In genomic region chr6:128598256-128599047, GRCm38 (mm10) we compare ENCODE assay signal across 23 mouse cellular contexts. TPM values are rescaled to one million over a fixed set of nuclear protein-coding genes. Genes with fewer than 3 reads are reported as not detected.
"Had no signal": no experiment of that assay in that cellular context is flagged by ENCODE, and none has a peak within 500 bp of the region (broad histone marks: within the 10 kb centered on the region; RNA-seq: fewer than 3 reads in every experiment).

No protein-coding gene starts in this region.

- DNase-seq: kidney, adult 11 months; kidney, adult 8-10 months; kidney, postnatal 10 days; kidney, postnatal 36 days; liver; lung, adult 2 months; lung, postnatal 14 days; lung, postnatal 4 days; midbrain, embryonic 14.5 days; spleen, adult 18-20 months; thymus, adult 18-20 months; thymus, postnatal 36 days had no signal

- H3K36me3 ChIP-seq: kidney, embryonic 15.5 days; limb, embryonic 10.5 days; limb, embryonic 13.5 days; liver, embryonic 15.5 days; stomach, embryonic 15.5 days had no signal

- H3K27ac ChIP-seq: kidney, embryonic 15.5 days; limb, embryonic 13.5 days; stomach, embryonic 15.5 days had no signal

- H3K4me2 ChIP-seq: liver, embryonic 15.5 days; midbrain, embryonic 11.5 days had no signal

- H3K27me3 ChIP-seq: kidney, embryonic 15.5 days; limb, embryonic 13.5 days; liver, embryonic 15.5 days; stomach, embryonic 15.5 days had no signal

- H3K9me3 ChIP-seq: kidney, embryonic 15.5 days; limb, embryonic 10.5 days; limb, embryonic 13.5 days; liver, embryonic 15.5 days; stomach, embryonic 15.5 days had no signal

- H3K4me1 ChIP-seq: liver, embryonic 15.5 days; stomach, embryonic 15.5 days had no signal

- H3K4me3 ChIP-seq: kidney, embryonic 15.5 days; limb, embryonic 10.5 days; limb, embryonic 13.5 days; liver, embryonic 15.5 days; stomach, embryonic 15.5 days had no signal

- H3K9ac ChIP-seq: kidney, embryonic 15.5 days; limb, embryonic 13.5 days; liver, embryonic 15.5 days; stomach, embryonic 15.5 days had no signal

RNA-seq across cellular contexts. Expression of gene A2ml1, which starts 17.0 kb away (rescaled TPM):
- polyA plus RNA-seq: limb, embryonic 13.5 days; midbrain, embryonic 11.5 days; neural tube, embryonic 11.5 days; urinary bladder, adult 2 months had no signal

RNA-seq across cellular contexts. Expression of gene Klrb1a, which starts 24.9 kb away (rescaled TPM):
- polyA plus RNA-seq: kidney, embryonic 15.5 days; limb, embryonic 10.5 days; limb, embryonic 13.5 days; lung, embryonic 16.5 days; midbrain, embryonic 11.5 days; midbrain, embryonic 14.5 days; midbrain, postnatal 0 days; neural tube, embryonic 11.5 days; neural tube, embryonic 14.5 days; stomach, embryonic 15.5 days had no signal
